Mouse (Mus musculus): ENCODE results near the gene Lpxn.

DNA sequence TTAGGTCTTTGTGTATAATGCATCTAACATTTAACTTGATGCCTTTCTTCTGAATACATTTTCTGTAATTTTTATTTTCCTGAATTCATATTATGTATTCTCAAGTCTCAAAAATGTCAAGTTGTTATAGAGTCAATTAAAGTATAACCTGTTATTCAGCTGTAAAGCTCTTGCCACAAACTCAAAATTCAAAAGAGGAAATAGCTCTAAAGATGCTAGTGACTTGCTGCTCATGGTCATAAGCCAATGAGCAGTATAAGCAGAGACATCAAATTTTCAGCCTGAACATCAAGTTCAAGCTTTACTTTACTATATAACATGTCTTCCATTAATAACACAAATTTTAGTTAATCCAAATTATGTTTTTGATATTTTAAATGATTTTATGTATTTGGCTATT, 3.6 kb upstream of the Lpxn start:
- TF ChIP-seq CTCF (IDR thresholded peaks at IDR 0.05; ENCODE audit: low read depth), result no peak
- TF ChIP-seq EP300 (optimal IDR thresholded peaks at IDR 0.05), result no peak

All from stomach, postnatal 0 days (tissue).